8 mouse cellular contexts compared by ENCODE assay signal in genomic region chr10:93833699-93834393, GRCm38 (mm10). TPM values are rescaled to one million over a fixed set of nuclear protein-coding genes. Genes with fewer than 3 reads are reported as not detected.
DNase-seq lines count a peak whose midpoint lies in the region; ATAC-seq and TF ChIP-seq lines count a peak whose summit lies in the region.

No protein-coding gene starts in this region.

- H3K9ac ChIP-seq in forebrain, embryonic 12.5 days: peak overlapping the region; percentile 65
- H3K9ac ChIP-seq in hindbrain, embryonic 13.5 days: peak overlapping the region; percentile 65
- H3K9ac ChIP-seq in liver, adult 2 months (ENCODE audit: low read depth, low read length): no peak overlapping the region
- peak overlapping the region; percentile 61 for H3K9ac ChIP-seq in midbrain, embryonic 16.5 days (ENCODE audit: low read depth, low read length)
- H3K9ac ChIP-seq in stomach, embryonic 16.5 days (ENCODE audit: low read length): peak overlapping the region; percentile 59

- H3K36me3 ChIP-seq in forebrain, embryonic 12.5 days (replicated peaks): no peaks in the 10 kb centered on the region
- H3K36me3 ChIP-seq in hindbrain, embryonic 13.5 days: no peaks in the 10 kb centered on the region
- no peaks in the 10 kb centered on the region for H3K36me3 ChIP-seq in liver, adult 2 months (ENCODE audit: control insufficient read depth, insufficient read depth, low read length)
- H3K36me3 ChIP-seq in midbrain, embryonic 16.5 days (ENCODE audit: control insufficient read depth, insufficient read depth, low read length): no peaks in the 10 kb centered on the region
- H3K36me3 ChIP-seq in stomach, embryonic 16.5 days (ENCODE audit: control insufficient read depth, insufficient read depth, low read length): no peaks in the 10 kb centered on the region

- peak; percentile 95 for ATAC-seq in forebrain, embryonic 12.5 days (ENCODE audit: low FRiP score)
- peak; percentile 85 for ATAC-seq in hindbrain, embryonic 13.5 days (ENCODE audit: low FRiP score)
- peak; percentile 76 for ATAC-seq in midbrain, embryonic 16.5 days
- ATAC-seq in stomach, embryonic 16.5 days (ENCODE audit: insufficient read depth, low FRiP score): peak; percentile 76; the same call in 1 of the 2 replicates

- H3K27ac ChIP-seq in forebrain, embryonic 12.5 days: no peak overlapping the region
- H3K27ac ChIP-seq in hindbrain, embryonic 13.5 days: no peak overlapping the region
- no peak overlapping the region for H3K27ac ChIP-seq in liver, adult 2 months (replicated peaks; ENCODE audit: insufficient read depth, low read depth, low read length)
- no peak overlapping the region for H3K27ac ChIP-seq in midbrain, embryonic 16.5 days (ENCODE audit: low read length)
- no peak overlapping the region for H3K27ac ChIP-seq in stomach, embryonic 16.5 days (ENCODE audit: low read length)

- TF ChIP-seq CTCF in liver, adult 2 months (IDR thresholded peaks at IDR 0.05; ENCODE audit: low read depth, low read length): no peak

- H3K9me3 ChIP-seq in forebrain, embryonic 12.5 days: no peaks in the 10 kb centered on the region
- H3K9me3 ChIP-seq in hindbrain, embryonic 13.5 days: no peaks in the 10 kb centered on the region
- H3K9me3 ChIP-seq in midbrain, embryonic 16.5 days (replicated peaks; ENCODE audit: control insufficient read depth, low read length, poor library complexity, severe bottlenecking): no peaks in the 10 kb centered on the region
- H3K9me3 ChIP-seq in stomach, embryonic 16.5 days (replicated peaks; ENCODE audit: control insufficient read depth, low read length): no peaks in the 10 kb centered on the region

- H3K4me1 ChIP-seq in forebrain, embryonic 12.5 days: peaks cover 29% of the 10 kb centered on the region
- peaks cover 25% of the 10 kb centered on the region for H3K4me1 ChIP-seq in hindbrain, embryonic 13.5 days (replicated peaks)
- H3K4me1 ChIP-seq in liver, adult 2 months (ENCODE audit: control insufficient read depth, insufficient read depth, low read length): no peaks in the 10 kb centered on the region; the same call in 1 of the 2 replicates
- peaks cover 12% of the 10 kb centered on the region for H3K4me1 ChIP-seq in midbrain, embryonic 16.5 days (ENCODE audit: control insufficient read depth, insufficient read depth, low read length)
- peaks cover 11% of the 10 kb centered on the region; the same call in 1 of the 2 replicates for H3K4me1 ChIP-seq in stomach, embryonic 16.5 days (ENCODE audit: control insufficient read depth, insufficient read depth, low read length)

- peaks cover 46% of the 10 kb centered on the region for H3K27me3 ChIP-seq in forebrain, embryonic 12.5 days
- peaks cover 60% of the 10 kb centered on the region for H3K27me3 ChIP-seq in hindbrain, embryonic 13.5 days
- peaks cover 13% of the 10 kb centered on the region for H3K27me3 ChIP-seq in liver, adult 2 months (ENCODE audit: control insufficient read depth, insufficient read depth, low read length)
- peaks cover 24% of the 10 kb centered on the region for H3K27me3 ChIP-seq in midbrain, embryonic 16.5 days (ENCODE audit: control insufficient read depth, insufficient read depth, low read depth, low read length)
- H3K27me3 ChIP-seq in stomach, embryonic 16.5 days (ENCODE audit: control insufficient read depth, insufficient read depth, low read length): peaks cover 55% of the 10 kb centered on the region

- WGBS in forebrain, embryonic 12.5 days: 1% methylated on average over 65 of the region's 75 CpGs
- under 1% methylated on average over 75 of the region's 75 CpGs for WGBS in hindbrain, embryonic 13.5 days
- WGBS in liver, adult 2 months: 2% methylated on average over 75 of the region's 75 CpGs
- under 1% methylated on average over 72 of the region's 75 CpGs for WGBS in midbrain, embryonic 16.5 days
- under 1% methylated on average over 73 of the region's 75 CpGs for WGBS in stomach, embryonic 16.5 days

- H3K4me3 ChIP-seq in forebrain, embryonic 12.5 days (replicated peaks): peak overlapping the region; percentile 76
- peak overlapping the region; percentile 63 for H3K4me3 ChIP-seq in hindbrain, embryonic 13.5 days
- peak overlapping the region; percentile 38; the same call in 1 of the 2 replicates for H3K4me3 ChIP-seq in liver, adult 2 months (ENCODE audit: insufficient read depth, low read depth, low read length)
- H3K4me3 ChIP-seq in midbrain, embryonic 16.5 days (ENCODE audit: low read depth, low read length): peak overlapping the region; percentile 64
- H3K4me3 ChIP-seq in stomach, embryonic 16.5 days (replicated peaks; ENCODE audit: low read length): peak overlapping the region; percentile 63

- no peaks in the 10 kb centered on the region for H3K79me2 ChIP-seq in liver, adult 2 months (ENCODE audit: control insufficient read depth, insufficient read depth, low read length)

- peak; percentile 76 for DNase-seq in ZHBTc4 (ENCODE audit: low read depth, low spot score)
- DNase-seq in cerebellum, adult 11 months: peak; percentile 24
- no peak for DNase-seq in liver, adult 2 months (ENCODE audit: extremely low read depth, low read depth, low spot score)
- no peak for DNase-seq in adipocyte (ENCODE audit: low spot score)

- H3K4me2 ChIP-seq in forebrain, embryonic 12.5 days: peak overlapping the region; percentile 90
- H3K4me2 ChIP-seq in hindbrain, embryonic 13.5 days: peak overlapping the region; percentile 97
- H3K4me2 ChIP-seq in midbrain, embryonic 16.5 days (ENCODE audit: low read length): peak overlapping the region; percentile 94
- peak overlapping the region; percentile 87 for H3K4me2 ChIP-seq in stomach, embryonic 16.5 days (ENCODE audit: low read depth, low read length)

- no peak for TF ChIP-seq POLR2A in liver, adult 2 months (IDR thresholded peaks at IDR 0.05; ENCODE audit: extremely low read depth, insufficient read depth, low read length)

RNA-seq across cellular contexts. Expression of gene Usp44, which starts 2.5 kb away (rescaled TPM):
- polyA plus RNA-seq in forebrain, embryonic 12.5 days (2016; fragmentation: Nextera tagmentation; extraction: Ambion mirVana): 7.7 and 9.5 TPM in 2 replicates
- polyA plus RNA-seq in hindbrain, embryonic 13.5 days (2015; fragmentation: Nextera tagmentation; extraction: Ambion mirVana): 0.68 and 0.91 TPM in 2 replicates
- not detected in 2 replicates for total RNA-seq in liver, adult 2 months (2014; rRNA removed)
- polyA plus RNA-seq in liver, adult 2 months (2012; rRNA removed): not detected in 2 replicates
- polyA plus RNA-seq in midbrain, embryonic 16.5 days (2015; fragmentation: Nextera tagmentation; extraction: Ambion mirVana): 0.14 and 0.30 TPM in 2 replicates
- polyA plus RNA-seq in stomach, embryonic 16.5 days (2015; fragmentation: Nextera tagmentation; extraction: Ambion mirVana): 0.22 and 0.35 TPM in 2 replicates

Comparison
In these comparisons a context has a peak if more than half of its experiments do, and no peak if none do; other contexts are left out.
1. DNase-seq: peak in ZHBTc4 (single experiment) and cerebellum, adult 11 months (single experiment); none in liver, adult 2 months (single experiment) and adipocyte (single experiment).
2. Peak in every context shown above with its lines, with median percentiles within 50 percentile points of each other: ATAC-seq, H3K4me2 ChIP-seq and H3K4me3 ChIP-seq.